Mouse (Mus musculus): ENCODE data around the gene Unc5c.

DNA sequence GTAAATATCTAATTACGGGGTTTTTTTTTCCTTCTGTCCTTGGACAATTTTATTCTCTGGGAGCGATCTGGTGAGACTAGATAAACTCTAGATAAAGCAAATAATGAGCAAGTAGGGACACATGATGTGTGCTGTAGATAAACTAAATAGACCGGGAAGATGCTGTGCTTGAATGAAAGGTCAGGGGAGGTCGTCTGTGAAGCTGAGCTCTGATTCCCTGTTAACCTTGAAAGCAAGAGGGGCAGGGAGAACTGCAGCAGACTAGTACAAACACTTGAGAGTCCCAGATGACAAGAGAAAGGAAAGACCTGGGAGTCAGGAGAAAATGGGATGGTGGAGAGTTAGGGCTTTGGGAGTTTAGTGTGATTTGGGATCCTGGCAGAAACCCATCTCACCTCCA lies 251.4 kb downstream of the Unc5c start:
- TF ChIP-seq TAL1 (IDR thresholded peaks at IDR 0.05; ENCODE audit: low read length) (no peak), GATA1 (IDR thresholded peaks at IDR 0.05; ENCODE audit: low read length) (no peak)
